Mouse (Mus musculus): Measurements from ENCODE around the gene Smc4. TPM values are rescaled to one million over a fixed set of nuclear protein-coding genes. Genes with fewer than 3 reads are reported as not detected.
A peak's percentile ranks its signal among the peaks of the same experiment; 100 is the strongest.

Gene Smc4
- 2.8 and 5.4 TPM in 2 replicates for polyA plus RNA-seq (2012; rRNA removed)

DNA sequence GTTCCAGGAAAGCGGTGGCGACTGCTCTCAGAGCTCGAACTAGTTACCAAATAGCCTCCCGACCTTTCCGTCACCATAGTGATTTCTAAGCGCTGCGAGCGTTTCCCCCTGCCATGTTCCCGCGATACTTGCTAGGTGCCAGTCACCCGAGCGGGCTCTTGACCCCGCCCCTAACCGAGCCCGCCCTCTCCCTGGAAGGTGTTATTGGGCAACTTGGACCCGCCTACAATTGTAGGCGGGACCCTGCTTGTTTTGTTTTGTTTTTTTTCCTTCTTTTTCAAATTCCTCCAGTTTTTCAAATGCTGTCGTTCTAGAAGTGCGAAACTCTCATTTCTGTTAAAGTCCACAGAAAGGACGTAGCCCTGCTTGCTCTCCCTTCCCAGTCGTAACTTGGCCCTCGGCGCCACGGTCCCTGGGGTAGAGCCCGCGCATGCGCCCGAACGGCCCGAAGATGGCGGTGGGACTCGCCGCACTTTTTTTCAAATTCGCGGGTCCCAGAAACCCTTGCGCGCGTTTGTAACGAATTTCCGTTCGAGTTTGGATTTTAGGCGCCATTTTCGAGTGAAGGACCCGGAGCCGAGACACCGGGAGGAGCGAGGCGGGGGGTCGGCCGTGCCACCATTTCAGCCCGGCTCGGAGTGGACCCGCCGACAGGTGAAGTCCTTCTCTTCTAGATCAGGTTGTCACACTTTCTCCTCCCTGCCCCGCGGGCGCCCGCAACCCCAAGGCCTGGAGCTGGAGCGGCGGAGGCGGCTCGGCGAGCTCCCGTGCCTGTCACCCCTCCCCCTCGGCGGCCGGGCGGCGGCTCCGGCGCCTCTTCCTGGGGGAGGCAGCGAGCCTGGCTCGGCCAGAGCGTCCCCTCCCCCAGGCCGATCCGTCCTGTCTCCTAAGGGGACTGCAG is at the start of gene Smc4, which contains the start of gene Ift80:
TSS of gene Smc4 (plus strand) at position 302 of the 901 bp plus-strand sequence.
TSS of gene Ift80 (minus strand) at position 134 of the 901 bp plus-strand sequence.
- under 1% methylated on average over 76 of the region's 76 CpGs for WGBS
- peak; percentile 45; the same call in 1 of the 2 replicates for TF ChIP-seq POLR2A (IDR thresholded peaks at IDR 0.05; ENCODE audit: borderline replicate concordance, extremely low read depth, low read depth, low read length)
- TF ChIP-seq CTCF (IDR thresholded peaks at IDR 0.05; ENCODE audit: insufficient read depth, low read length) = no peak
- Histone ChIP-seq H3K4me1 (ENCODE audit: control insufficient read depth, insufficient read depth, low read length) (peaks cover 2% of the 10 kb centered on the region), H3K4me3 (replicated peaks; ENCODE audit: extremely low read depth, low read depth, low read length) (peak within 1 kb of the TSS; percentile 80)
- DNase-seq = peak; percentile 94

DNA sequence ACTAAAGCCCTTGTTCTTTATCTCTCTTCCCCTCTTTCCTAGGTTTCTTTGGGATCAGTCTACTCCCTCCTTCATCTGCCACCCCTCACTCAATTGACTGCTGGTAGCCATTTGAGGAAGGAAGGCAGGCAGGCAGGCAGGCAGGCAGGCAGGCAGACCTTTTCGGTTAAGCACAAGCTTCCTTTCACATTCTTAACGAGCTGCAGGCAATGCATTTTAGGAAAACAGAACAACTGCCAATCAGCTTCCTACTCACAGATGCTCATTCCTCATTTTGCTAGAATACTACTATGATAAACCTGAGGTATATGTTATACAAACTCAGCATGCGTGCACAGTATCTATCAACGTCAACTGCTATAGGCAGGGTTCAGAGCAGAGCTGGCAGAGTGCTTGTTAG is 48.1 kb upstream of the Smc4 start:
- 47% methylated on average over 4 of the region's 4 CpGs for WGBS
- no peak for TF ChIP-seq CTCF (IDR thresholded peaks at IDR 0.05; ENCODE audit: insufficient read depth, low read length)
- no peak for TF ChIP-seq POLR2A (IDR thresholded peaks at IDR 0.05; ENCODE audit: borderline replicate concordance, extremely low read depth, low read depth, low read length)
- Histone ChIP-seq H3K4me3 (replicated peaks; ENCODE audit: extremely low read depth, low read depth, low read length) (no peak overlapping the region), H3K4me1 (ENCODE audit: control insufficient read depth, insufficient read depth, low read length) (no peaks in the 10 kb centered on the region)
- no peak for DNase-seq

DNA sequence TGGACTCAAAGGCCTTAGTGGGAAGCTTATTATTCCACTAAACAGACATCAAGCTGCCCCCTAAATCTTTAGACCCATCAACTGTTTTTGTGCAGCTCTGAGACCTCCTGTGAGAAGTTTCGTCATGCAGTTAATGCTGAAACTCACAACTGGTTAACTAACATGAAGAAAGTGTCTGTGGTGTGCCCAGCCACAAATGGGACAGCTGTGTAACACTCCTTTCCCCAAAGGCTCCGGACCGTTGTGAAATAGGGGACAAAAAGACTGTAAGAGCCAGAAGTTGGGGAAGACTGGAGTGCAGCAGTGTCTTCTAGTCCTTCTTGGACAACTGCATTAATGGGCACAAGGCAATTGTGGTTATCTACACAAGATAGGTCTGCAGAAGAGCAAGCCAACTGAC is 47.1 kb upstream of the Smc4 start:
- Histone ChIP-seq H3K4me1 (ENCODE audit: control insufficient read depth, insufficient read depth, low read length) (no peaks in the 10 kb centered on the region), H3K4me3 (replicated peaks; ENCODE audit: extremely low read depth, low read depth, low read length) (no peak overlapping the region)
- no peak for DNase-seq
- 79% methylated on average over 3 of the region's 3 CpGs for WGBS
- no peak for TF ChIP-seq POLR2A (IDR thresholded peaks at IDR 0.05; ENCODE audit: borderline replicate concordance, extremely low read depth, low read depth, low read length)
- TF ChIP-seq CTCF (IDR thresholded peaks at IDR 0.05; ENCODE audit: insufficient read depth, low read length) = no peak

DNA sequence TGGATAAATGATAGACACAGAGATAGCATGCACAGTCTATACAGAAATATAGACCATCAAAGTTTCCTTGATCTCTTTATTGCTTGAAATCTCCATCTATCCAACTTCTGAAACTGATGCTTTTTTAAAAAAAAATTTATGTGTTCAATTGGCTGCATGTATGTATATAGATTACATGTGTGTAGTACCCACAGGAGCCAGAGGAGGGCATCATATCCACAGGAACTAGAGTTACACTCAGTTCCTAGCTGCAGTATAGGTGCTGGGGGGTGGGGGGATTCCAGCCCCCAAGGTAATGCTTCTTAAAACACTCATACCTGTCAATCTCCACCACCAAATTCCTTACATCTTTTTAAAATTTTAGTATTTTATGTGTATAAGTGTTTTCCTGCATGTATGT is 39.9 kb upstream of the Smc4 start:
- no peak for DNase-seq
- H3K4me3 ChIP-seq (replicated peaks; ENCODE audit: extremely low read depth, low read depth, low read length) = no peak overlapping the region
- no peaks in the 10 kb centered on the region; the same call in 1 of the 2 replicates for H3K4me1 ChIP-seq (ENCODE audit: control insufficient read depth, insufficient read depth, low read length)
- no peak for TF ChIP-seq POLR2A (IDR thresholded peaks at IDR 0.05; ENCODE audit: borderline replicate concordance, extremely low read depth, low read depth, low read length)
- 0 out of 2 replicates have a peak, but pooled peaks have one; percentile 3 for TF ChIP-seq CTCF (IDR thresholded peaks at IDR 0.05; ENCODE audit: insufficient read depth, low read length)

DNA sequence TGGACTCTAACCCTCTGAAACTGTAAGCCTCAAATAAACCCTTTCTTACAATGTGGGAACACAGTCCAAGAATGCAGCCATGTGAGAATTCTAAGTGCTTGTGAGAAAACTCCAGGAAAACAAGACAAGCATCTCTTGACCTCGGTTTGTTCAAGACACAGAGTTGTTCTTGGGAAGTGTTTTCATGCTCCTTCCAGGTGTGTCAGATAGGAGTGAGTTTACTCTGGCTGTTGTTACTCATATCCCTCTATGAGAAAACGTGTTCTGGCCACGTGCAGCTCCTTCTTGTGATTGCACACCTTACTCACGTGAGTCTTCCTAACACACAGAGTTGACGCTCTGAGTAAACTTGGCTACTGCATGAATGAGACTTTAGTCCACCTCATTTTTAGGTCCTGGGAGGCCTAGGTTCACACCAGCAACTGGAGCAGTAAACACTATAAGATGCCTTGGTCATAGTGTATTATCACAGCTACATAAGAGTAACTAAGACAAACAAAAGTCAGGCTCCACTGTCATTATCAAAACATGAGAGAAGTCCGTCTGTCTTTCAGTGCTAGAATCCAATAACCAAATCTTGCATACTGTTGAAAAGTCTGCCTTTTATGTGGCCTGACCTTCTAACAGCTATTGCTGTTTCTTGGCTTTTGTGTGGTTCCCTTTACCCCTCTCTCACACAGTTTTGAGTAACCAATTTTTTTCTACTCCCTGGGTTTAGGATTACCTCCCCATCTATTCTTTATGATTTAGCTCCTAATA is 37.8 kb upstream of the Smc4 start:
- TF ChIP-seq POLR2A (IDR thresholded peaks at IDR 0.05; ENCODE audit: borderline replicate concordance, extremely low read depth, low read depth, low read length) = no peak
- TF ChIP-seq CTCF (IDR thresholded peaks at IDR 0.05; ENCODE audit: insufficient read depth, low read length) = no peak
- Histone ChIP-seq H3K4me3 (replicated peaks; ENCODE audit: extremely low read depth, low read depth, low read length) (no peak overlapping the region), H3K4me1 (ENCODE audit: control insufficient read depth, insufficient read depth, low read length) (no peaks in the 10 kb centered on the region; the same call in 1 of the 2 replicates)
- WGBS = 77% methylated on average over 6 of the region's 6 CpGs
- no peak for DNase-seq

DNA sequence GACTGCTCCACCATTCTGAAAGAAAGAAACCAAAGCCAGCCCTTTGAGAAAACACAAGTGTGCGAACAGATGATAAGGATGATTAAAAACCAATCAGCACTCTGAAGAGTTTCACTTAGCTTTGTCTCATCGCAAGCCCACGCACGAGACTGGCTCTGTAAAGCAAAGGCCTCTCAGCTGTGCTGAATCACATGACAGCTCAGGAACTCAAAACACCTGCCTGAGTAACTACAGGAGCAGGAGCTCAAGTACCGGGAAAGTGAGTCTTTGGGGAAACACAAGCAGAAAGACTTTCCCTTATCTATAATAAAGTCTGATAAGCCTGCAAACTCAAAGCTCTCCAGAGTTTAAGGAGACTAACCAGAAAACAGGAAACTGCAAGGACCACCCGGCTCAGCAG is 37.1 kb upstream of the Smc4 start:
- WGBS = 50% methylated on average over 6 of the region's 6 CpGs
- DNase-seq = no peak
- no peak overlapping the region for H3K4me3 ChIP-seq (replicated peaks; ENCODE audit: extremely low read depth, low read depth, low read length)
- no peaks in the 10 kb centered on the region; the same call in 1 of the 2 replicates for H3K4me1 ChIP-seq (ENCODE audit: control insufficient read depth, insufficient read depth, low read length)
- TF ChIP-seq CTCF (IDR thresholded peaks at IDR 0.05; ENCODE audit: insufficient read depth, low read length) (no peak), POLR2A (IDR thresholded peaks at IDR 0.05; ENCODE audit: borderline replicate concordance, extremely low read depth, low read depth, low read length) (no peak)

DNA sequence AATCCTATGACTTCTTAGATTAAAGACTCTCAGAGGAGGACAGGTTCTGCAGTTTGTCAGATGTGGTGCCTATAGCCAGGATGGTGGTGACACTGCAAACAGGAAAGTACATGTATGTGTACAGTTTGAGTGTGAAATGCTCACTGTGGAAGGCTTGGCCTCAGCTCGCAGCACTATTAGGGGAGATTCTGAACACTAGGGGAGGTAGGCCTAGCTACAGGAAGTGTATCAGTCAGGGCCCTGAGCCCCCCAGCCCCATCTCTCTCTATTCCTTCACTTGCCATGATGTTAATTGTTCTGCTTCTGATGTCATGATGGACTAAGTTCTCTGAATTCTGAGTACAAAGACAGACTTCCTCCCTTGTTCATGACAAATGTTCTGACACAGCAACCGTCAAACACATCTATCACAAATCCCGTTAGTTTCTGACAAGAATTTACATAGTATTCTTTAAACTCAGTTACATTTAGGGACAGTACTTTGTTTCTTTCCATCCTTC is 35.4 kb upstream of the Smc4 start:
- DNase-seq = no peak
- TF ChIP-seq POLR2A (IDR thresholded peaks at IDR 0.05; ENCODE audit: borderline replicate concordance, extremely low read depth, low read depth, low read length) (no peak), CTCF (IDR thresholded peaks at IDR 0.05; ENCODE audit: insufficient read depth, low read length) (no peak)
- Histone ChIP-seq H3K4me3 (replicated peaks; ENCODE audit: extremely low read depth, low read depth, low read length) (no peak overlapping the region), H3K4me1 (ENCODE audit: control insufficient read depth, insufficient read depth, low read length) (no peaks in the 10 kb centered on the region; the same call in 1 of the 2 replicates)
- 79% methylated on average over 3 of the region's 3 CpGs for WGBS

DNA sequence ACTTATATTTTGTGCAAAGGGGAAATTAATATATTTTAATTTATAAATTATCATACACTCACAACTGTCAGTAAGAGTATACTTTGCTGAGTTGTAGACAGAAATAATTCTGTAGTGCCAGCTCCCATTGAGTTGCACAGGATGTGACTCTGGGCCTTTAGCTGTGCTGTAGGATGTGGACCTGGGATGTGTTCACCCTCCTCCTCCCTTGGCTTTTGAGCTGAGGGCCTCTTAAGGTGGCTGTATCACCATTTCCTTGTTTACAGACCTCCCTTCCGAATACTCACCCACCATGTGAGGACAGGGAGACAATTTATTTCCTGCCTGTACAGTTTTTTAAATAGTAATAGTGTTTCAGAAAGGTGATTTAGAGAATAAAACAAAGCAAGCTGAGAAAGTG is 31.0 kb upstream of the Smc4 start:
- no peak overlapping the region for H3K4me3 ChIP-seq (replicated peaks; ENCODE audit: extremely low read depth, low read depth, low read length)
- TF ChIP-seq CTCF (IDR thresholded peaks at IDR 0.05; ENCODE audit: insufficient read depth, low read length) (no peak), POLR2A (IDR thresholded peaks at IDR 0.05; ENCODE audit: borderline replicate concordance, extremely low read depth, low read depth, low read length) (no peak)
- peaks cover 2% of the 10 kb centered on the region; the same call in 1 of the 2 replicates for H3K4me1 ChIP-seq (ENCODE audit: control insufficient read depth, insufficient read depth, low read length)
- WGBS = 25% methylated on average over 1 of the region's 1 CpGs
- no peak for DNase-seq

All from lung, adult 2 months (tissue).